Mouse (Mus musculus): ENCODE measurements at regions not wholly inside any gene's neighbourhood (a gene's known extent, or its start where the extent isn't known, plus 50 kb on each side); places are given as distances from the start of the nearest gene placed in this dataset.

DNA sequence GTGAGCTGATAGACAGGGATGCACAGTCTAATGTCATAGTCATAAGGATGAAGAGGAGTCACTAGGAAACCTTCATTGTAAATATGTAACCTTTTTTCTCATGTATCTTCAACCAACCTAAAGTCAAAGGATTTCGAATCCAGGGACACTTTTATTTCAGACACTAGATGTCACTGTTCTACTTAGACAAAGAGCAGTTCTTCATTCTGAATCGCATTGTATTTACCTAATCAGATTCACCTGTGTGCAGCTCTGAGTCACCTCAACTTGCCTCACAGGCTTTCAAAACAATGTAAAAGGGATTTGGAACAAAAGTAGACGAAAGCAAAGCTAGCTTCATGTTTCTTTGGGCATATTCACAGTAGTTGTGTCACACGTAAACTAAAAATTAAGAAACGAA is 57.3 kb upstream of the Erbb4 start:
- no peak for ATAC-seq
